Mouse (Mus musculus): ENCODE results near the gene Ppard.

Gene Ppard

GRCm38 (mm10) chr17:28224615-28225014 lies 7.9 kb upstream of the Ppard start:
- no peak for DNase-seq

DNA sequence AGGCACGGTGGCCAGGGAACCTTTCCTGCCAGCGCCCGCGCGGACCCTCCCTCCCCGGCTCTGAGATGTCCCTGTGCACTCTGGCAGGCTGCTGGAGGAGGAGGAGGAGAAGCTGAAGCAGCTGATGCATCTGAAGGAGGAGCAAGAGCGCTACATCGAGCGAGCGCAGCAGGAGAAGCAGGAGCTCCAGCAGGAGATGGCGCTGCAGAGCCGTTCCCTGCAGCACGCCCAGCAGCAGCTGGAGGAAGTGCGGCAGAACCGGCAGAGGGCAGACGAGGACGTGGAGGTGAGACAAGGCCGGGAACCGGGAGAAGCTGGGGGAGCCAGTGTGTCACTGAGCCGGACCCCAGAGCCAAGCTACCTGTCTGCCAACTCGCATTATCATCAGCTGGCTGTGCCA lies 6.5 kb upstream of the Ppard start:
- peak; percentile 97 for DNase-seq

DNA sequence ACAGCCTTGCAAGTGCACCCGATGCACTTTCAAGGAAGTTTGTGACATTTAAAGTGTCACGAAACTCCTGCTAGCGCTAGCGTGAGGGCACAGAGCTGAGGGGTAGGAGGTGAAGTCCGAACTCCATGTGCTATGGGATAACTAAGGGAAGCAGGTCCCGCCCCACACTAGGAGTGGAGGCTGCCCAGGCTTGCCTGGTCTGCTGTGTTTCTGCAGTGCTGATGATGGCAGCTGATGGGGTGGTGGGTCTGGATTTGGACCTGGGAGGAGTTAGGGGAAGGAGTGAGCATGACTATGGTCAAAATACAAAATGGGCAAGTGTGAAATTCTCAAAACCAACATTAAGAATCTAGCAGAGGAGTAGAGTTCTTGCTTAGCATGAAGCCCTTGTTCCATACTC lies 2.0 kb upstream of the Ppard start:
- DNase-seq, result no peak

GRCm38 (mm10) chr17:28231026-28231736 lies 1.3 kb upstream of the Ppard start:
- no peak for DNase-seq

- DNase-seq, result no peak
Observed at GRCm38 (mm10) chr17:28233091-28233731, 711 bp downstream of the Ppard start.

- DNase-seq, result no peak
Observed at GRCm38 (mm10) chr17:28234641-28235040, 2.1 kb downstream of the Ppard start.

DNA sequence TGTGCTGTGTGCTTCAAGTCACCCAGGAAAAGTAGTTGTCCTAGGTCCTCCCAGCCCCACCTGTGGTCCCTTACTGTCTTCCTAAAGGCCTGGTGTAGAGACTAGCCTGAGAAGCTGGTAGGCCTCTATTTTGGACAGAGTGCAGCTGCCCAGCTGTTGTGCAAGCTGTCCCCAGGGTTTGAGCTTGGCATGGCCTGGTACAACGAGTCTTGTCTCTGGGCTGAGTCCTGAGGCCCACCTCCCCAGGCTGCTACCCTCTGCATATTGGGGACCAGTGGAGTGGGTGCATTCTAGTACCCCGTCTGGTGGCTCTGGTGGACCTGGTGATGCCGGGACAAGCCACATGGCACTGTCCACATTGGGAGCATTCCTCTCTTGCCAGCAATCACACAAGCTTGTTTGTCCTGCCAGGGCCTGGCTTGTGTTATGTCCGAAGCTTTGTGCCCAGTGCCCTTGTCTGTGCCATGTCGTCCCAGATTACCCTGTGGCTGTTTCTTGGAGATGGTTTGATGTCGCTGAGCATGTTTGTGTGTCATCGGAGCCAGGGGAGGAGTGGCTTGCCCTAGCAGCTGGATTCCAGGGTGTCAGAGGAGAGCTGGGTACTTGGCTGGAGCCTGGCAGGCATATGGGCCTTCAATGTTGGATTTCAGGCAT lies 3.6 kb downstream of the Ppard start:
- DNase-seq, result no peak

GRCm38 (mm10) chr17:28236636-28237015 lies 4.1 kb downstream of the Ppard start:
- no peak for DNase-seq

DNA sequence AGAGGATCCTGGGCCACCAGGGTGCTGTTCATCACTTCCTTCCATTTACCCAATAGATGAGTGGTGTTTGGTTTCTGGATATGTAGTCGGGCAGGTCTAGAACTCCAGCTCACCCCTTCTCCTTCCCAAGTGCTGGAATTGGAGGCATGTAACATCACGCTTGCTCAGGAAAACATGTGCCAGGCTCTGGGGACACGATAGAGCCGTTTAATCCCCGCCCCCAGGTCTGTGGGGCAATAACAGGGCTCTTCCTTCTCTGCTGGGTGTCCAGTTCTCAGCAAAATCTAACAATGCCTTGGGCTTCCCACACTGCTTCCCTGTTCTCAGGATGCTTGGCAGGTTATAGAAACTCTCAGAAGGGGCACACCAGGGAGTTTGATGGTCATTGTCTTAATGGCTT lies 4.9 kb downstream of the Ppard start:
- no peak for DNase-seq

DNA sequence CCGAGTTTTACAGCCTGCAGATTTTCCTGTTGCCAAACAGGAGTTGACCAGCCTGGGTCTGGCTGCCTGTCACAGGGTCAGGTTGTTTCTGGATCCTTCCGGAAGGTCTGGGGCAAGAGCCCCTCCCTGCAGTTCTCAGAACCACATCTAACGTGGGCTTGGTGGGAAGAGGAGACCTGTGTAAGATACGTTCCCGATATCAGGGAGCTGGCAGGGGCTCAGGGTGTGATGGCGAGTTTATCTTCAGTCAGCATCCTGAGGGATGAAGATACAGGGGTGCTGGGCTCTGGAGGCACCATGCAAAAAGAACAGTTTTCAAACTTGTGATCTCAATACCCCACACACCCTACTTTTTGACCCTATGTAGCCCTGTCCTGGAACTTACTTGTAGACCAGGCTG lies 5.4 kb downstream of the Ppard start:
- DNase-seq, result no peak

DNA sequence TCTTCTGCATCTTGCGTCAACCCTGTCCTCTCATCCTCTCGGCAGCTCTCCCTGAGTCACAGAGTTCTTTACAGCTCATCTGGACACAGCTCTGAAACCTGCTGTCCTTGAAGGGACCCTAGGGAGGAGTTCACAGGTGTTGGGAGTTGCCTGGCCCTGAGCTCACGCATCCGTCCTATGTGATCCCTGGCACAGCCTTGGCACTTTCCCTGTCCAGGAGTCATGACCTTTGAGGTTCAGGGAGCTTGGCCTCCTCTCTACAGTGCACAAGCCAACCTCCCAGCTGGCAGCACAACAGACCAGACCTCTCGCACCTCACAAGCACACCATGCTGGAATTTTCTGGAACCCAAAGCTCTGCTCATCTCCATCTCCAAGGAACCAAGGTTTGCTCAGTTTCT lies 8.3 kb downstream of the Ppard start:
- no peak for DNase-seq

GRCm38 (mm10) chr17:28242296-28242695 lies 9.8 kb downstream of the Ppard start:
- no peak for DNase-seq

DNA sequence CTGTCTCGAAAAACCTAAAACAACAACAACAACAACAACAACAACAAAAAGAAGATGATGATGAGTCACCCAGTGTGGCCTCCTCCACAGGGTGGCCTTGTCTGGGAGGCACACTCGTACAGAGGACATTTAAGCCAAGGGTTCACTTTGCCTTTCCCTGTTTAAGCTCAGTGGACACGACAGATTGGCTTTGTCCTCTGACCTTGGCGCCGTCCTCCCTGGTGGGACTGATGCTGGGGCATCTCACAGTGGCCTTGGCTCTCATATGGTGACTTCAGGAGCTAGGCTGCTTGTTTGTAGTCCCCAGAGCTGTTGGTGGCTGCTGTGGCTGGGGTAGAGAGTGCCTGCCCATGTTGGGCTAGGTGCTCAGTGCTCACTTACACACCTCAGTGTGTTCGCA lies 11.7 kb downstream of the Ppard start:
- no peak for DNase-seq

DNA sequence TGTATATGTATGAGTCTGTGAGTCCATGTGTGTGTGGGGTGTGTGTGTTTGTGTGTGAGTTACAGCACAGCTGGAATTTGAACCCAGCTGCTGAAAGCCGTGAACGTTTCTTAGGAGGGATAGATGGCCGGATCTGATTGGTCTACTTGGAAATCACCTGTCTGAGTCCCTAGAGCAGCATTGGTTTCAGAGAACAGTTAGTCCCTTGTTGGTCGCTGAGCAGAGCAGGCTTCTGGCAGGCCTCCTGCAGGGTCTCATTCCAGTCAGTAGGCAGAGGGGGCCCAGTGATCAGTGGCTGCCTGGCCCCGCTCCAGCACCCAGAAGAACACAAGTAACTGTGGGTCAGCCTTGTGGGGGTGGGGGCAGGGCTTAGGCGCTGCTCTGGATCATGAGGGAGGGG lies 12.2 kb downstream of the Ppard start:
- no peak for DNase-seq

- DNase-seq, result peak; percentile 50
Observed at GRCm38 (mm10) chr17:28246640-28247039, 14.1 kb downstream of the Ppard start.

DNA sequence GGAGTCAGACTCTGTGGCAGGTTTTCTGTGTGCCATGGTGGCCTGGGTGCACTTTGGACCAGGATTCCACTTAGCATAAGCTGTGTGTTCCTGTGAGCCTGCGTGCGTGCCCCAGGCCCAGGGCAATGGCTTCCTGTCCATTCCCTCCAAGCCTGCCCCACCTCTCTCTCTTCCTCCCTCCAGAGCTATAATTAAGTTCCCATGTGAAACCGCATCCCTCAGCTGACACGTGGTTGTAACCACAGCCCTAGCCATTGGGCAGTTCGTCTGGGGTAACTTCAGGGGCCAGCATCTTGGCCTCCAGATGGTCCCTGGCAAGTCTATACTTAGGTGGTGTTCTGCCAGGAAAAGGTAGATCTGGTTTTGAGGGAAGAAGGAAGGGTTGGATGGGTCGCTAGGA lies 15.1 kb downstream of the Ppard start:
- DNase-seq, result no peak

DNA sequence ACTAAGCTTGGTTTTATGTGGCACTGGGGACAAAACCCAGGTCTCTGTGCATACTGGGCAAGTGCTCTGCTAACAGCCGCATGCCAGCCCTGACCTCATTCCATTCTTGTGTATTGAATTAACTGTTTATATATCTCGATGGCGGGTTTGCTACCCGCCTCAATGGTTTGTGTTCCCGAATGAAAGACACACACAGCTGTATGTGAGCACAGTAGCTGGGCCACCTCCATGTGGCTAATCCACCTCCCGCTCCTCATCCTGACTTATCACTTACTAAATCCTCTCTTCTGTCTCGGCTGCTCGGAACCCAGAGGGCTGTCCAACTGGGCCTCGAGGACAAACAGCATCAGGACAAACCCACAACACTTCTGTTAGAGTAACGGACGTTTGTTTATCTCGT lies 16.6 kb downstream of the Ppard start:
- no peak for DNase-seq

DNA sequence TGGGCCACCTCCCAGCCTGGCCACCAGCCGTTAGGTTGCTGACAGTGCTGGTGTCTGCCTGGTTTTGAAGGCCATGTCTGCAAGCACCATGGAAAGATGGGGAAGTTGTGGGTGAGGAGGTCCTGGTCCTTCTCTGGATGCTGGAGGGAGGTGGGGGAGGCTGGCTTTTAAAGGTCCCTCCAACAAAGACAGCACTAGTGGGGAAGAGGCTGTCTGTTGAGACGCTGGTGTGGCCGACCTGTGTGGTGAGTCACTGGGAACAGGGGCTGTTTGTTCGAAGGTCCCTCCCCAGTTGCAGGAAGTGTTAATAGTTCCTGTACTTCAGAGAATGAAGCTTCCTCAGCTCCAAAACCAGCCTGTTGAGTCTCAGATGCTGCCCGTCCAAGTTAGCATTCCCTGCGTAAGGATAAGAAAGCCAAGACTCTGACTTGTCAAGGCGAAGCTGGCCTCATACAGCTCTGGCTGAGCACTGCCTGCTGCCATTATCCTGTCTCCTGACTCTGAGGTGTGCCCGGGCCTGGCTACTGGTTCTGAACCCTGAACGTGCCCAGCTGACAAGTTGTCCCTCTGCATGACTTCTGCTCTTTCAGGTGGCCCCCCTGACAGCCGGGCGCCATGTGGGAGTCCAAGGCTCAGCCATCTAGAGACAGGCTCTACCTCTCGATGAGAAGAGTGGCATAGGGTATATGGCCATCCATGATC lies 19.2 kb downstream of the Ppard start:
- DNase-seq, result no peak

GRCm38 (mm10) chr17:28252281-28252648 lies 19.8 kb downstream of the Ppard start:
- no peak for DNase-seq

DNA sequence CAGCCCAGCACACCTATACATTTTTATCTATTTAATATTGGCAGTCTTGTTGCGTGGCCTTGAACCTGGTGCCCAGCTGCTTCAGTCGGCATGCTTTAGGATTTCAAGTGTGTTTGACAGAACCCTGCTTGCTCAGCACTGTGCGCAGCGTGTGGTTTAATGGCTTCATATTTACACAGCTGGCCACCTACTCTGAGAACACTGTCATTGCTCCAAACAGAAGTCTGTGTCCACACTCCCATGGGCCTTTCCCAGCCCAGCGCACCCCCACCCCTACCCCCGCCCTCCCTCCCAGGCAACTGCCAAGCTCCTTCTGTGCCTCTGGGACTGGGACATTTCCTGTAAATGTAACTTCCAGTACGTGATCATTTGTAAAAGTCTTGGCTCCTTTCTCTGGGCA lies 20.7 kb downstream of the Ppard start:
- DNase-seq, result no peak

DNA sequence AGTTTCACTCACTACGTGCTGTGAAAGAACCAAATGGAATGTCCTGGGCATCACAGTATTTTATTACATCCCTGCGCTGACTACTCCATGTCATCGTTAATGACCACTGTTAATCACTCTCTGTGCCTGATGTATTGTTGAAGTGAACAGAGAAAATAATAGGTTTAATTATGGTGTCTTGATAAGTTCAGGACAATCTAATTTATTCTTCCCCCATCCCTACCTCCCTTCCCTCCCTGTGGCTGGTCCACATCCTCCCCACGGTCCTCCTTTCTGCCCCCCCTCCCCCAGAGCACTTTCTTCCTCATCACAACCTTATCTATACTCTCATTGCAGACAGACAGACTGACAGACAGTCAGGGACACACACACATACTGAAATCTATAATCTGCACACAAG lies 22.3 kb downstream of the Ppard start:
- no peak for DNase-seq

DNA sequence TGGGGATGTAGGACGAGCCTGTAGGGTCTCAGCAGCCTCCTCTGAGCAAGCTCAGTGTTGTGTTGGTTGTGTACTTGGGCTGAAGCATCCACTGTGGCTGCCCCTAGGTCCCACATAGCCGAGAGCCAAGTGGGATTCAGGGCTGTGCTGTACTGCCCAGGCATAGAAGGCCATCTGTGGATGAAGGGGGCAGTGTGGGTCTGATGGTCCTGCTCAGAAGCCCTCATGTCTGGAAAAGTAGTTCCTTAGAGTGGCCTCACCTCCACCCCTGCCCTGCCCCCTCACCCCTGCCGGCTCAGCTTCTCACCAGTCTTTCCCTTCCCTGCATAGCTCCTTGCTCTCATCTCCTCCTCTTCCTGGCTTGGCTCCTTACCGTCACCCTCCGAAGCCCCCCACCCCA lies 23.2 kb downstream of the Ppard start:
- no peak for DNase-seq

- DNase-seq, result peak; percentile 69
Observed at GRCm38 (mm10) chr17:28256651-28257328, 24.3 kb downstream of the Ppard start.

Measured in thymus, postnatal 4 days (tissue).